ENCODE assay signal across 34 mouse cellular contexts in genomic region chr17:47948753-47949152, GRCm38 (mm10).
"Had no signal": no experiment of that assay in that cellular context is flagged by ENCODE, and none has a peak within 500 bp of the region (broad histone marks: within the 10 kb centered on the region; RNA-seq: fewer than 3 reads in every experiment).

No protein-coding gene starts in this region.

- H3K27me3 ChIP-seq: heart, embryonic 12.5 days; hindbrain, embryonic 15.5 days; intestine, embryonic 15.5 days had no signal

- H3K9me3 ChIP-seq: heart, embryonic 10.5 days; heart, embryonic 12.5 days; heart, embryonic 13.5 days; heart, embryonic 15.5 days; hindbrain, embryonic 10.5 days; hindbrain, embryonic 12.5 days; hindbrain, embryonic 13.5 days; hindbrain, embryonic 15.5 days; intestine, embryonic 15.5 days; kidney, embryonic 15.5 days had no signal

- H3K4me2 ChIP-seq: heart, embryonic 11.5 days; heart, embryonic 12.5 days; heart, embryonic 13.5 days; heart, embryonic 15.5 days; hindbrain, embryonic 12.5 days; hindbrain, embryonic 13.5 days; hindbrain, embryonic 14.5 days; hindbrain, embryonic 15.5 days; intestine, embryonic 15.5 days; kidney, embryonic 15.5 days had no signal

- DNase-seq: heart, postnatal 10 days; heart, postnatal 14 days; heart, postnatal 36 days; heart, postnatal 4 days; kidney, adult 11 months; kidney, adult 18-20 months; kidney, adult 2 months; kidney, adult 8-10 months; kidney, adult 9 months; kidney, postnatal 10 days; kidney, postnatal 14 days; kidney, postnatal 36 days; kidney, postnatal 4 days; layer of hippocampus, adult 9-11 months; layer of hippocampus, postnatal 36 days had no signal

- ATAC-seq: hindbrain, embryonic 16.5 days; hindbrain, postnatal 0 days; intestine, embryonic 15.5 days; intestine, embryonic 16.5 days; intestine, postnatal 0 days had no signal

- H3K9ac ChIP-seq: heart, embryonic 12.5 days; heart, embryonic 13.5 days; heart, embryonic 15.5 days; hindbrain, embryonic 12.5 days; hindbrain, embryonic 13.5 days; hindbrain, embryonic 14.5 days; hindbrain, embryonic 15.5 days; intestine, embryonic 15.5 days; kidney, embryonic 15.5 days had no signal

- H3K36me3 ChIP-seq: heart, embryonic 10.5 days; heart, embryonic 12.5 days; heart, embryonic 13.5 days; heart, embryonic 15.5 days; hindbrain, embryonic 10.5 days; hindbrain, embryonic 12.5 days; hindbrain, embryonic 13.5 days; hindbrain, embryonic 15.5 days; intestine, embryonic 15.5 days; kidney, embryonic 15.5 days had no signal

- H3K27ac ChIP-seq: heart, embryonic 10.5 days; heart, embryonic 13.5 days; heart, embryonic 15.5 days; hindbrain, embryonic 10.5 days; hindbrain, embryonic 12.5 days; hindbrain, embryonic 13.5 days; hindbrain, embryonic 14.5 days; hindbrain, embryonic 15.5 days; hindbrain, postnatal 0 days; intestine, embryonic 15.5 days; kidney, embryonic 15.5 days; kidney, postnatal 0 days; layer of hippocampus, adult 2 months; left cerebral cortex, adult 2 months had no signal

- H3K4me3 ChIP-seq: heart, embryonic 10.5 days; heart, embryonic 12.5 days; heart, embryonic 13.5 days; heart, embryonic 15.5 days; hindbrain, embryonic 10.5 days; hindbrain, embryonic 12.5 days; hindbrain, embryonic 13.5 days; hindbrain, embryonic 15.5 days; intestine, embryonic 15.5 days; kidney, embryonic 15.5 days; layer of hippocampus, adult 2 months; left cerebral cortex, adult 2 months had no signal
